Mouse (Mus musculus) testis, adult 2 months (tissue): ENCODE measurements at regions not wholly inside any gene's neighbourhood (a gene's known extent, or its start where the extent isn't known, plus 50 kb on each side); places are given as distances from the start of the nearest gene placed in this dataset.

ENCODE experiments used
- CTCF ChIP-seq: fragments of 200-500 bp; IDR thresholded peaks from 2 replicates; pipeline ENCODE4 v1.5.1; 2012; ENCODE audit warnings: low read depth, mild to moderate bottlenecking, inconsistent platforms, low read length, moderate library complexity; ENCODE audit not compliant: control insufficient read depth, insufficient read depth, insufficient replicate concordance
- POLR2A ChIP-seq: fragments of 200-500 bp; IDR thresholded peaks from 2 replicates; pipeline ENCODE4 v1.6.1; 2012; ENCODE audit warnings: low read depth, mild to moderate bottlenecking, inconsistent platforms, low read length, moderate library complexity; ENCODE audit not compliant: control insufficient read depth

GRCm38 (mm10) chr17:84034801-84035200, 152.9 kb downstream of the Zfp36l2 start:
- no peak for TF ChIP-seq CTCF
- TF ChIP-seq POLR2A, result no peak
